Mouse (Mus musculus) CD4-positive helper T cell, adult 2 months (primary cell): ENCODE data around the gene Txn2.
A peak's percentile ranks its signal among the peaks of the same experiment; 100 is the strongest.

Source experiments
- DNase-seq: peaks from one replicate; pipeline ENCODE4 v3.0.0-alpha.2; 2012; ENCODE audit warnings: low read depth, missing footprints, low spot score

Txn2 gene

GRCm38 (mm10) chr15:77907646-77908518 lies 20.9 kb downstream of the Txn2 start:
- no peak for DNase-seq

- DNase-seq: no peak
Measured at GRCm38 (mm10) chr15:77906545-77906944, 22.3 kb downstream of the Txn2 start.

GRCm38 (mm10) chr15:77906081-77906480 lies 22.7 kb downstream of the Txn2 start:
- no peak for DNase-seq

- peak; percentile 64 for DNase-seq
Measured at GRCm38 (mm10) chr15:77905275-77905970, 23.4 kb downstream of the Txn2 start.

- peak; percentile 59 for DNase-seq
Measured at GRCm38 (mm10) chr15:77904363-77904892, 24.4 kb downstream of the Txn2 start.

GRCm38 (mm10) chr15:77903176-77903575 lies 25.6 kb downstream of the Txn2 start:
- no peak for DNase-seq

- DNase-seq: peak; percentile 19
Measured at GRCm38 (mm10) chr15:77894926-77895325, 33.9 kb downstream of the Txn2 start.

- DNase-seq: no peak
Measured at GRCm38 (mm10) chr15:77893292-77893691, 35.5 kb downstream of the Txn2 start.

GRCm38 (mm10) chr15:77892420-77892819 lies 36.4 kb downstream of the Txn2 start:
- no peak for DNase-seq

- DNase-seq: no peak
Measured at GRCm38 (mm10) chr15:77891766-77892165, 37.0 kb downstream of the Txn2 start.

GRCm38 (mm10) chr15:77889761-77890422 lies 38.9 kb downstream of the Txn2 start:
- no peak for DNase-seq

- no peak for DNase-seq
Measured at GRCm38 (mm10) chr15:77888286-77888685, 40.5 kb downstream of the Txn2 start.

- DNase-seq: peak; percentile 39
Measured at GRCm38 (mm10) chr15:77887093-77887488, 41.7 kb downstream of the Txn2 start.

- DNase-seq: no peak
Measured at GRCm38 (mm10) chr15:77886369-77887092, 42.3 kb downstream of the Txn2 start.

- DNase-seq: no peak
Measured at GRCm38 (mm10) chr15:77885945-77886344, 42.9 kb downstream of the Txn2 start.

- DNase-seq: no peak
Measured at GRCm38 (mm10) chr15:77885159-77885558, 43.6 kb downstream of the Txn2 start.

- DNase-seq: no peak
Measured at GRCm38 (mm10) chr15:77883697-77884010, 45.2 kb downstream of the Txn2 start.

GRCm38 (mm10) chr15:77882797-77883696 lies 45.8 kb downstream of the Txn2 start:
- DNase-seq: no peak

GRCm38 (mm10) chr15:77882297-77882696 lies 46.5 kb downstream of the Txn2 start:
- DNase-seq: no peak

GRCm38 (mm10) chr15:77881698-77882097 lies 47.1 kb downstream of the Txn2 start:
- DNase-seq: no peak
